Mouse (Mus musculus) heart, embryonic 13.5 days (tissue): ENCODE data around the gene Ssbp3. TPM values are rescaled to one million over a fixed set of nuclear protein-coding genes. Genes with fewer than 3 reads are reported as not detected.

Experiments used
- ATAC-seq: fragments of 200-750 bp; cut with Nextera tagmentation; 2 replicates; pipeline ENCODE4 v1.8.0; 2017; ENCODE audit warnings: moderate TSS enrichment; ENCODE audit not compliant: insufficient number of reproducible peaks, low FRiP score, low TSS enrichment; ENCODE audit errors: extremely low read depth
- H3K27ac ChIP-seq: fragments of 300-500 bp; sonication (generic); replicated peaks from 2 replicates; pipeline ENCODE4 v1.5.1; 2015; ENCODE audit warnings: moderate library complexity, mild to moderate bottlenecking, inconsistent platforms
- H3K27me3 ChIP-seq: fragments of 300-500 bp; sonication (generic); replicated peaks from 2 replicates; pipeline ENCODE4 v1.6.1; 2015; ENCODE audit warnings: mild to moderate bottlenecking, inconsistent platforms
- H3K36me3 ChIP-seq: fragments of 300-500 bp; sonication (generic); 2 replicates; pipeline ENCODE4 v1.6.1; 2015; ENCODE audit warnings: mild to moderate bottlenecking, inconsistent platforms
- H3K4me1 ChIP-seq: fragments of 300-500 bp; sonication (generic); 2 replicates; pipeline ENCODE4 v1.6.1; 2015; ENCODE audit warnings: inconsistent platforms
- H3K4me2 ChIP-seq: fragments of 300-500 bp; sonication (generic); 2 replicates; pipeline ENCODE4 v1.6.1; 2015; ENCODE audit warnings: inconsistent platforms, mild to moderate bottlenecking, moderate library complexity
- H3K4me3 ChIP-seq: fragments of 300-500 bp; sonication (generic); 2 replicates; pipeline ENCODE4 v1.5.1; 2015; ENCODE audit warnings: moderate library complexity, mild to moderate bottlenecking, inconsistent platforms
- H3K9ac ChIP-seq: fragments of 300-500 bp; sonication (generic); 2 replicates; pipeline ENCODE4 v1.6.1; 2015; ENCODE audit warnings: inconsistent platforms, mild to moderate bottlenecking, moderate library complexity
- H3K9me3 ChIP-seq: fragments of 300-500 bp; sonication (generic); 2 replicates; pipeline ENCODE4 v1.6.1; 2016; ENCODE audit warnings: inconsistent platforms
- WGBS: fragments of 180-500 bp; shearing (Covaris S2); methylation state at CpG from one replicate; pipeline ENCODE4 v1.1.7; 2015; ENCODE audit warnings: mixed read lengths; 5-methylcytosine and 5-hydroxymethylcytosine counted together
- polyA plus RNA-seq: library from polyadenylated mRNA; unstranded; fragments of >200 nt; fragmentation: Nextera tagmentation; extraction: Ambion mirVana; gene quantifications from 2 replicates; pipeline ENCODE4 v1.2.1, GENCODE M21; 2015

Gene Ssbp3
- polyA plus RNA-seq, 1 experiment from 2014 or later, result 61.9 TPM

- Histone ChIP-seq H3K27ac (no peak overlapping the region), H3K4me1 (peaks cover 85% of the 10 kb centered on the region), H3K4me3 (no peak overlapping the region), H3K27me3 (no peaks in the 10 kb centered on the region), H3K4me2 (no peak overlapping the region), H3K9me3 (no peaks in the 10 kb centered on the region), H3K9ac (no peak overlapping the region), H3K36me3 (peaks cover 34% of the 10 kb centered on the region)
- ATAC-seq, result no peak
- WGBS, result 26% methylated on average over 2 of the region's 2 CpGs
Observed at GRCm38 (mm10) chr4:106935583-106935935, 25.1 kb downstream of the Ssbp3 start.

GRCm38 (mm10) chr4:106936041-106936440 is 25.5 kb downstream of the Ssbp3 start:
- Histone ChIP-seq H3K27me3 (no peaks in the 10 kb centered on the region), H3K27ac (peak overlapping the region; percentile 73), H3K9me3 (no peaks in the 10 kb centered on the region), H3K4me2 (no peak overlapping the region), H3K4me3 (no peak overlapping the region), H3K36me3 (peaks cover 34% of the 10 kb centered on the region), H3K4me1 (peaks cover 90% of the 10 kb centered on the region), H3K9ac (peak overlapping the region; percentile 75)
- WGBS, result 72% methylated on average over 3 of the region's 3 CpGs
- ATAC-seq, result no peak

- Histone ChIP-seq H3K9ac (peak overlapping the region; percentile 75), H3K4me2 (no peak overlapping the region), H3K27ac (peak overlapping the region; percentile 73), H3K9me3 (no peaks in the 10 kb centered on the region), H3K36me3 (peaks cover 31% of the 10 kb centered on the region), H3K4me3 (no peak overlapping the region), H3K27me3 (no peaks in the 10 kb centered on the region), H3K4me1 (peaks cover 94% of the 10 kb centered on the region)
- no peak for ATAC-seq
- 23% methylated on average over 8 of the region's 8 CpGs for WGBS
Observed at GRCm38 (mm10) chr4:106936741-106937140, 26.2 kb downstream of the Ssbp3 start.

DNA sequence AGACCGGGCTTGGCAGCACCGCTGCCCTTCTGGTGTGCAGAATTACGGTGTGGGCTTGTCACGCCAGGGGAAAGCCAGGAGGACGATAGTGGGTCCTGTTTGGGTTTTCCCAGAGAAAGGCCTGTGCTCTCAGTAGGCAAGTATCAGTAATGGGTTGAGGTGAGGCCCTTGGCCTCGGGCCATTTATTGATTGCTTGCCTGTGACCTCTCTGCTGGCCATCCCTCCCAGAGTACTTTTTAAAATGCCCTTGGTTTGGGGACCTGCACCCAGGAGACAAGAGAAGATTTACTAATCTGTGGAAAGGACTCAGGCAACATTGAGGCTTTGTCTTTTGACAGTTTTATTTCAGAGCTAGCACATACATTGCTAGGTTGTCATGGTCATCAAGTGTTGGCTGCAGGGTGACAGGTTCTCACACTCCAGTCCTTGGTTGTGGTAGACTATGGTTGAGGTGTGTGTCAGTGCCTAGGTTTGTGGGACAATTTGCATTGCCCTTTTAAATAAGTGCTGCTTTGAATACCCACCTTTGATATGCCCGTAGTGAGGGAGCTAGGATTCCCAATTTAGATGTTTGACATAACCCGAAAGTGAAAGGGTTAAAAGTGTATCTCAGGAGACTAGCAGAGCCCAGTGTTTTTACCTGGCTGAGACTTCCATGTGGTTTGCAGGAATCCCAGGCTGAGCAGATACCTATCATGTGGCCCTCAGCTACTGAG is 28.2 kb downstream of the Ssbp3 start:
- Histone ChIP-seq H3K36me3 (peaks cover 23% of the 10 kb centered on the region; the same call in 1 of the 2 replicates), H3K9ac (peak overlapping the region; percentile 63), H3K9me3 (no peaks in the 10 kb centered on the region), H3K27ac (peak overlapping the region; percentile 76), H3K4me2 (0 out of 2 replicates have a peak overlapping the region, but pooled peaks have one; percentile 22), H3K4me3 (no peak overlapping the region), H3K4me1 (peaks cover 98% of the 10 kb centered on the region), H3K27me3 (no peaks in the 10 kb centered on the region)
- WGBS, result 65% methylated on average over 8 of the region's 8 CpGs
- no peak for ATAC-seq

GRCm38 (mm10) chr4:106939223-106939918 is 28.9 kb downstream of the Ssbp3 start:
- WGBS, result 22% methylated on average over 6 of the region's 6 CpGs
- Histone ChIP-seq H3K4me2 (peak overlapping the region; percentile 43), H3K4me3 (no peak overlapping the region), H3K4me1 (peaks cover 97% of the 10 kb centered on the region), H3K9ac (peak overlapping the region; percentile 63), H3K36me3 (peaks cover 16% of the 10 kb centered on the region; the same call in 1 of the 2 replicates), H3K27ac (peak overlapping the region; percentile 76), H3K9me3 (no peaks in the 10 kb centered on the region), H3K27me3 (no peaks in the 10 kb centered on the region)
- ATAC-seq, result no peak; the same call in 1 of the 2 replicates

- Histone ChIP-seq H3K9ac (peak overlapping the region; percentile 63; the same call in 1 of the 2 replicates), H3K27ac (peak overlapping the region; percentile 76), H3K4me3 (no peak overlapping the region), H3K9me3 (no peaks in the 10 kb centered on the region), H3K36me3 (peaks cover 11% of the 10 kb centered on the region; the same call in 1 of the 2 replicates), H3K4me2 (peak overlapping the region; percentile 43), H3K27me3 (no peaks in the 10 kb centered on the region), H3K4me1 (peaks cover 97% of the 10 kb centered on the region)
- ATAC-seq, result no peak
- WGBS, result 51% methylated on average over 4 of the region's 4 CpGs
Observed at GRCm38 (mm10) chr4:106939919-106940227, 29.4 kb downstream of the Ssbp3 start.

DNA sequence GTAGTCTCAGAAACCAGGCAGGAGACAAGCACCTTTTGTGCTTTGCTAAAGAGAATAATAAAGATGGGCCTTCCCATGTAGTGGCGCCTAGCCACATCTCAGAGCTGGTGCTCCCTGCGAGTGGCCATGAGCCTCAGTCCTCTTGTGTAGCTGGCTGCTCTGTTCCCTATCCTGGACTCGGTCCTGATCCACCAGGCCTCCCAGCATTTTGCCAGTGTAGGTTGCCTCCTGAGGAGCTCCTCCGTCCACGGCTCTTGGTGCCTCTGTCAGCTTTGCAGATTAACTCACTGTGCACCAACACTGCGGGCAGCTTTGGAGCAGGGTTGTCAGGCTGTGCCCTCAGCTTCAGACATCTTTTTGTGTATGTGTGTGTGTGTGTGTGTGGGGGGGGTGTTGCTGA is 30.4 kb downstream of the Ssbp3 start:
- Histone ChIP-seq H3K4me2 (no peak overlapping the region), H3K27ac (no peak overlapping the region)

GRCm38 (mm10) chr4:106941475-106941874 is 31.0 kb downstream of the Ssbp3 start:
- no peaks in the 10 kb centered on the region for H3K27me3 ChIP-seq
- H3K4me3 ChIP-seq, result no peak overlapping the region
- H3K9me3 ChIP-seq, result no peaks in the 10 kb centered on the region
- ATAC-seq, result no peak
- no peak overlapping the region for H3K27ac ChIP-seq
- H3K36me3 ChIP-seq, result peaks cover 8% of the 10 kb centered on the region; the same call in 1 of the 2 replicates
- H3K9ac ChIP-seq, result peak overlapping the region; percentile 57
- peaks cover 97% of the 10 kb centered on the region for H3K4me1 ChIP-seq
- H3K4me2 ChIP-seq, result no peak overlapping the region

More for the DNA sequence above, 30.4 kb downstream of the Ssbp3 start:
- Histone ChIP-seq H3K4me1 (peaks cover 97% of the 10 kb centered on the region), H3K9ac (peak overlapping the region; percentile 57), H3K4me3 (no peak overlapping the region), H3K36me3 (peaks cover 8% of the 10 kb centered on the region; the same call in 1 of the 2 replicates), H3K9me3 (no peaks in the 10 kb centered on the region), H3K27me3 (no peaks in the 10 kb centered on the region)
- WGBS, result 65% methylated on average over 6 of the region's 6 CpGs
- no peak for ATAC-seq

- Histone ChIP-seq H3K4me1 (peaks cover 97% of the 10 kb centered on the region), H3K9ac (no peak overlapping the region), H3K9me3 (no peaks in the 10 kb centered on the region), H3K27me3 (no peaks in the 10 kb centered on the region), H3K27ac (peak overlapping the region; percentile 43; the same call in 1 of the 2 replicates), H3K36me3 (0 out of 2 replicates have a peak, but pooled peaks cover 4% of the 10 kb centered on the region), H3K4me2 (no peak overlapping the region), H3K4me3 (no peak overlapping the region)
- WGBS, result 63% methylated on average over 4 of the region's 4 CpGs
- no peak for ATAC-seq
Observed at GRCm38 (mm10) chr4:106942491-106942890, 32.0 kb downstream of the Ssbp3 start.

DNA sequence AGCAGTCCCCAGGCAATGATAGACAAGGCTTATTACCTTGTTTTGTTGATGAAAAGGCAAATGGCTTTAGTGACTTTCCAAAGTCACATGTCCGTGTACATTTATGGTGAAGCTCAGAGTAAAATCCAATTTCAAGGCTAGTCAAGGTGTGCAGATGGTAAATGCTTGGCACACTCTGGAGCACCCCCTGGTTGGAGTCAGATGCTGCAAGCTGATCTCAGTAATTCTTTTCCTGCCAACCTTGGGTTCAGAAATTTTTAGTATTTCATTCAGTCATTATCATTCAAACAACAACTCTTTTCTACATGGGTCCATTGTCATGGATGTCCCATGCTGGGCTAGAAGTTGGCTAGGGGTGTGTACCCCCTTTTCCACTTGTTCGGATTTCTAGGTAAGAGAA is 33.1 kb downstream of the Ssbp3 start:
- H3K27me3 ChIP-seq, result no peaks in the 10 kb centered on the region
- H3K4me2 ChIP-seq, result no peak overlapping the region
- H3K4me1 ChIP-seq, result peaks cover 97% of the 10 kb centered on the region
- 0 out of 2 replicates have a peak, but pooled peaks cover 4% of the 10 kb centered on the region for H3K36me3 ChIP-seq
- H3K4me3 ChIP-seq, result no peak overlapping the region
- no peaks in the 10 kb centered on the region for H3K9me3 ChIP-seq
- WGBS, result 82% methylated on average over 2 of the region's 2 CpGs
- H3K9ac ChIP-seq, result no peak overlapping the region
- no peak overlapping the region for H3K27ac ChIP-seq
- no peak for ATAC-seq

GRCm38 (mm10) chr4:106944898-106945297 is 34.4 kb downstream of the Ssbp3 start:
- Histone ChIP-seq H3K9me3 (no peaks in the 10 kb centered on the region), H3K4me1 (peaks cover 97% of the 10 kb centered on the region), H3K27ac (no peak overlapping the region), H3K4me2 (no peak overlapping the region), H3K36me3 (0 out of 2 replicates have a peak, but pooled peaks cover 4% of the 10 kb centered on the region), H3K27me3 (no peaks in the 10 kb centered on the region), H3K9ac (no peak overlapping the region), H3K4me3 (no peak overlapping the region)
- WGBS, result 84% methylated on average over 3 of the region's 3 CpGs
- no peak for ATAC-seq
